Mouse (Mus musculus) lung, postnatal 0 days (tissue): Measurements from ENCODE around the gene Amdhd1.

Source experiments
- CTCF ChIP-seq: IDR thresholded peaks from 2 replicates; pipeline ENCODE4 v1.5.1; 2016; ENCODE audit warnings: antibody characterized with exemption, mild to moderate bottlenecking
- EP300 ChIP-seq: IDR thresholded peaks from 2 replicates; pipeline ENCODE4 v1.6.1; 2016; ENCODE audit warnings: antibody characterized with exemption, mild to moderate bottlenecking, control low read depth

- TF ChIP-seq CTCF (no peak), EP300 (no peak)
Measured at GRCm38 (mm10) chr10:93519756-93520155, 20.1 kb downstream of the Amdhd1 start.
